Mouse (Mus musculus): ENCODE results near the gene Igfbpl1.

GRCm38 (mm10) chr4:45763288-45764140 lies 63.2 kb downstream of the Igfbpl1 start:
- TF ChIP-seq CTCF (IDR thresholded peaks at IDR 0.05; ENCODE audit: borderline replicate concordance, insufficient read depth, low read depth, low read length) (no peak), POLR2A (IDR thresholded peaks at IDR 0.05; ENCODE audit: borderline replicate concordance, insufficient read depth, low read length) (no peak)

All from cerebellum, adult 2 months (tissue).